Mouse (Mus musculus) limb, embryonic 15.5 days (tissue): ENCODE results near the gene Extl2. TPM values are rescaled to one million over a fixed set of nuclear protein-coding genes. Genes with fewer than 3 reads are reported as not detected.
A peak's percentile ranks its signal among the peaks of the same experiment; 100 is the strongest.

Experiments used
- ATAC-seq: fragments of 200-750 bp; cut with Nextera tagmentation; 2 replicates; pipeline ENCODE4 v1.8.0; 2017; ENCODE audit warnings: low read depth, moderate TSS enrichment; ENCODE audit not compliant: insufficient number of reproducible peaks, low FRiP score, low TSS enrichment
- H3K27ac ChIP-seq: fragments of 300-500 bp; sonication (generic); 2 replicates; pipeline ENCODE4 v1.5.1; 2015; ENCODE audit warnings: moderate library complexity, mild to moderate bottlenecking, inconsistent platforms
- H3K27me3 ChIP-seq: fragments of 300-500 bp; sonication (generic); 2 replicates; pipeline ENCODE4 v1.6.1; 2015; ENCODE audit warnings: inconsistent platforms
- H3K36me3 ChIP-seq: fragments of 300-500 bp; sonication (generic); 2 replicates; pipeline ENCODE4 v1.6.1; 2015; ENCODE audit warnings: inconsistent platforms
- H3K4me1 ChIP-seq: fragments of 300-500 bp; sonication (generic); 2 replicates; pipeline ENCODE4 v1.6.1; 2015; ENCODE audit warnings: inconsistent platforms
- H3K4me2 ChIP-seq: fragments of 300-500 bp; sonication (generic); 2 replicates; pipeline ENCODE4 v1.6.1; 2015; ENCODE audit warnings: mild to moderate bottlenecking, inconsistent platforms
- H3K4me3 ChIP-seq: fragments of 300-500 bp; sonication (generic); 2 replicates; pipeline ENCODE4 v1.5.1; 2015; ENCODE audit warnings: mild to moderate bottlenecking, inconsistent platforms
- H3K9ac ChIP-seq: fragments of 300-500 bp; sonication (generic); 2 replicates; pipeline ENCODE4 v1.6.1; 2015; ENCODE audit warnings: inconsistent platforms
- H3K9me3 ChIP-seq: fragments of 300-500 bp; sonication (generic); 2 replicates; pipeline ENCODE4 v1.6.1; 2016; ENCODE audit warnings: inconsistent platforms
- WGBS: fragments of 180-500 bp; shearing (Covaris S2); methylation state at CpG from one replicate; pipeline ENCODE4 v1.1.7; 2015; 5-methylcytosine and 5-hydroxymethylcytosine counted together
- polyA plus RNA-seq: library from polyadenylated mRNA; unstranded; fragments of >200 nt; fragmentation: Nextera tagmentation; extraction: Ambion mirVana; gene quantifications from 2 replicates; pipeline ENCODE4 v1.2.1, GENCODE M21; 2015

Extl2 gene
- polyA plus RNA-seq, 1 experiment from 2014 or later, result 17.8 TPM

DNA sequence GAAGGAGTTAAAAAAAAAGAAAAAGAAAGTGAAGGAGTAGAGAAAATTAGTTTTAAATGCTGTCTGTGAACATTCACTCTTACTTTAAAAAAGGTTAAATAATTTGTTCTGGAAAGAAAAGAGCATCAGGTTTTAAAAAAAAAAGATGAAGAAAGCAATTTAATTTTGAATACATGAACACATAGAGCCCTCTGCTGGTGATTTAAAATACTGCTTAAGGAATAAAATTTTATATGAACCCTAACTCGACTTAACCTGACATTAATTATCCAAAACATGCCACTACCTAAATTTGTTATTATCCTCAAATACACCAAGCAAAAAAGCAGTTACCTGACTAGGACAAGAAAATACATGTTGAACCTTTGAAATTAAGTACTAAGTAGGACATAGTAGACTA lies 28.3 kb upstream of the Extl2 start:
- H3K36me3 ChIP-seq, result peaks cover 44% of the 10 kb centered on the region

DNA sequence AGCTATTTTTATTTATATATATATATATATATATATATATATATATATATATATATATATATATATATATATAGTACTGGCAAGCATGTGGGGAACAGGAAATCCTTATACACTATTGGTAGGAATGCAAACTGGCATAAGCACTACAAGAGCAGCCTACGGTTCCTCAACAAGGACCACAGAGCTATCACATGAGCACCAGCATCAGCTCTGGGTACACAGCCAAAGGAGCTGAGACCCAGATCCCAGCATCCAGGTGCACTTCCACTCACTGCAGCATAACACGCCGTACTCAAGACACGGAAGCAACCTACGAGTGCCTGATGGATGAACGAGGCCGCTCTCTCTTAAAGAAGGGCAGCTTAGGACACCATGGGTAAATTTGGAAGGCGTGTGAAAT lies 24.0 kb upstream of the Extl2 start:
- no peak for ATAC-seq
- no peak overlapping the region for H3K4me3 ChIP-seq
- no peak overlapping the region for H3K4me2 ChIP-seq
- H3K9me3 ChIP-seq, result no peaks in the 10 kb centered on the region
- no peak overlapping the region for H3K9ac ChIP-seq
- peaks cover 46% of the 10 kb centered on the region for H3K36me3 ChIP-seq
- WGBS, result 90% methylated on average over 8 of the region's 8 CpGs
- H3K27ac ChIP-seq, result no peak overlapping the region
- no peaks in the 10 kb centered on the region for H3K27me3 ChIP-seq
- no peaks in the 10 kb centered on the region for H3K4me1 ChIP-seq

More for the DNA sequence above, 28.3 kb upstream of the Extl2 start:
- no peak overlapping the region for H3K4me3 ChIP-seq
- H3K4me1 ChIP-seq, result no peaks in the 10 kb centered on the region
- no peak for ATAC-seq
- H3K9me3 ChIP-seq, result no peaks in the 10 kb centered on the region
- H3K9ac ChIP-seq, result no peak overlapping the region
- 8% methylated on average over 1 of the region's 1 CpGs for WGBS
- no peak overlapping the region for H3K4me2 ChIP-seq
- H3K27me3 ChIP-seq, result no peaks in the 10 kb centered on the region
- H3K27ac ChIP-seq, result no peak overlapping the region

DNA sequence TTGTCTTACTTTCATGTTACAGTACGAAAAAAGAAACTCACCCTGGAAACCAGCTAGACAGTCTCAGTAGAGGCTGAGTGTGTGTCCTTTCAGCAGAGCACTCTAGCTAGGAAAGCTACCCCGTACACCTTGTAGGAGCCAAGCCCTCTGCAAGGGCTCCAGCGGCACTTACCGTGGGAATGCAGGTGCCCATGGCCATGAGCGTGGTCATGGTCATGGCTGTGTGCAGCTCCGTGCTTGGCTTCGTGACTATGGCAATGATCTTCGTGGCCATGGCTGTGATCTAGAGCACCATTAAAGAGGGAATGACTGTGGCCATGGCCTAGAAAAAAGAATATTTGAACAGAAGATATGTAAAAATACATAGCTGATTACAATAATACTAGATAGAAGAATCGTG lies 22.6 kb upstream of the Extl2 start:
- Histone ChIP-seq H3K9me3 (no peaks in the 10 kb centered on the region), H3K9ac (no peak overlapping the region), H3K4me3 (no peak overlapping the region), H3K27ac (no peak overlapping the region), H3K27me3 (no peaks in the 10 kb centered on the region), H3K36me3 (peaks cover 48% of the 10 kb centered on the region), H3K4me2 (no peak overlapping the region), H3K4me1 (no peaks in the 10 kb centered on the region)
- 95% methylated on average over 9 of the region's 9 CpGs for WGBS
- ATAC-seq, result no peak

DNA sequence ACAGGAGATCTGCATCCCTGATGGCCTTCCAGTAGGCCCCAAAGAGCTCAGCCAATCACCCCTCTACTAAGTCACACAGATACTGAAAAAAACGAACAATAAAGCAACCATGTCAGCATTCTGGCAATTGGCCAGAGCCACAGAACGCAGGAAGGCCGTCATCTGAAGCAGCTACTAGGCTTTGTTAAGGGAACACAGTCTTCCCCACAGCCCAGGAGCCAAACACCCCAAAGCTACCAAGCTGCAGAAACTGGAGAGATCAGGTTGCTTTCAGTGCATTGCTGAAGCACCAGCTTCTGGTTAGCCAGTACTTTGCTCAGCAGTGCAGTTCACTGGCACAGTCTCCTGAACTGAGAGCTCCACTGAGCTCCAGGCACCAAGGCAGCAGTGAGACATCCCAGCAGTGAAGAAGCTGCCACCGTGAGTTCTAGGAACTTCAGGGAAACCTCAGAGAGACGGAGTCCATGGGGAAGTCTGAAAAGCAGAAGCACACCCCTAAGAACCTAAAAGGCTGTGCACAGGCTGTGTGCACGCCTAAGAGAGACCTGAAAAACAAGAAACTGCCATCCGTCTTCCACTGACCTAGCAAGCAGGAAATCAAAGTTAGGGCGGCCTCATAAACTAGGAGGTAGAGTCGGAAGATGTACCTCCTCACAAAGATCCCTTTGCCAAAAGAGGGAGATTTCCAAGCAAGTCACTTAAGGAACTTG lies 21.9 kb upstream of the Extl2 start:
- Histone ChIP-seq H3K4me3 (no peak overlapping the region), H3K27ac (no peak overlapping the region), H3K4me2 (no peak overlapping the region), H3K9me3 (no peaks in the 10 kb centered on the region), H3K27me3 (no peaks in the 10 kb centered on the region), H3K9ac (no peak overlapping the region), H3K4me1 (no peaks in the 10 kb centered on the region), H3K36me3 (peaks cover 53% of the 10 kb centered on the region)
- no peak for ATAC-seq
- 63% methylated on average over 9 of the region's 9 CpGs for WGBS

DNA sequence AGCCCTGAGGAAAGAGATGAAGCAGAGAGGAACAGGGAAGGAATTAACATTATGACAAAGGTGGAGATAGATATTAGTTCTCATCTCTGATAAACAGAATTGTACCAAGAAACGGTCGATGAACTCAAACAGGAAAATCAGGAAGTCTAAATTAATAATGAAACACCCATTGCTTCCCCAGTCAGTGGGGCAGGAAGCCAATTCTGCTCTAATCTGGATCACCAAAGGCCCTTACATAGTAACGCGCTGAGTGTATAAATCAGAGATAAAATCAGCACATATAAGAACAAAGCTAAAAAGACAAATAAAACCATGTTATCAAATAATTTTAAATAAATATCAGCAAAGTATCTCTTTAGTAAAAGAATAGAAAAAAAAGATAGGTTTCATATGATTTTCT lies 15.2 kb upstream of the Extl2 start:
- no peaks in the 10 kb centered on the region for H3K27me3 ChIP-seq
- H3K4me3 ChIP-seq, result no peak overlapping the region
- H3K9me3 ChIP-seq, result no peaks in the 10 kb centered on the region
- H3K4me2 ChIP-seq, result no peak overlapping the region
- H3K4me1 ChIP-seq, result 0 out of 2 replicates have a peak, but pooled peaks cover 3% of the 10 kb centered on the region
- WGBS, result 56% methylated on average over 4 of the region's 4 CpGs
- H3K36me3 ChIP-seq, result peaks cover 20% of the 10 kb centered on the region
- no peak overlapping the region for H3K27ac ChIP-seq
- no peak for ATAC-seq
- no peak overlapping the region for H3K9ac ChIP-seq

DNA sequence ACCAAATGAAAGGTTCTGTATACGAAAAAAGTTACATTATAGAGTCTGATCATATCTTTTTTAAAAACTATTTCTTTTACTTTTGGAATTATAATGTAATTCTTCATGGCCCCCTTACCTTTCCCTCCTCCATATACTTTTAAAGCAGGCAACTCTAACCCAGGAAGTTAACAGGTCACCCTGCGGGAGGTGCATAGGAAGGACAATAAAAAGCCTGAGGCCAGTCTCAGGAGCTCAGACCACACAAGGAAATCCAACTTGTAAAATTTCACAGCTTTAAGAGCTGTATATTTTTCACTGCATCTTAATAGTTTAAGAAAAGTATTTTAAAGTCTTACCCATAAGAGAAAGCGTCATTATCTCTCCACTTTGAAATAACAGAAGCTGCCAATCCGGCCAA lies 14.7 kb upstream of the Extl2 start:
- Histone ChIP-seq H3K36me3 (peaks cover 20% of the 10 kb centered on the region), H3K4me1 (0 out of 2 replicates have a peak, but pooled peaks cover 3% of the 10 kb centered on the region), H3K9ac (no peak overlapping the region), H3K27ac (no peak overlapping the region), H3K4me3 (no peak overlapping the region), H3K4me2 (no peak overlapping the region), H3K27me3 (no peaks in the 10 kb centered on the region), H3K9me3 (no peaks in the 10 kb centered on the region)
- no peak for ATAC-seq
- WGBS, result 40% methylated on average over 4 of the region's 4 CpGs

DNA sequence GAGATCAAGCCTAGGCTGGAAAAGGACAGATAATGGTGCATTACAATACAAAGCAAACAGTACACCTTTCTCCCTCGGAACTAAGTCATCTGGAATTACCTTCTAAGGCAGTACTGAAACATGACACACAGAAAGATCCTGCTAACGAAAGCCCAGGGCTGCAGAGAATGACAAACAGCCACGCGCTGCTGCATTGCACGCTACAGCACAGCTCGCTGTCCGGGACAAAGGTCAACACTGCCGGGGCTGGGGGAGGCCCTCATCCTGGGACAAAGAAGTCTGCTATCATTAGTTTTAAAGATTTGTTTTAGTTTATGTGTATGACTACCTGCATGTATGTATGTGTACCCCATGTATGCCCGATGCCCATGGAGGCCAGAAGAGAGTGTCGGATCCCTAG lies 14.2 kb upstream of the Extl2 start:
- Histone ChIP-seq H3K4me1 (0 out of 2 replicates have a peak, but pooled peaks cover 3% of the 10 kb centered on the region), H3K36me3 (peaks cover 22% of the 10 kb centered on the region), H3K27ac (no peak overlapping the region), H3K27me3 (no peaks in the 10 kb centered on the region), H3K4me2 (no peak overlapping the region), H3K9ac (no peak overlapping the region), H3K4me3 (no peak overlapping the region), H3K9me3 (peaks cover 2% of the 10 kb centered on the region; the same call in 1 of the 2 replicates)
- WGBS, result 58% methylated on average over 10 of the region's 10 CpGs
- no peak for ATAC-seq

DNA sequence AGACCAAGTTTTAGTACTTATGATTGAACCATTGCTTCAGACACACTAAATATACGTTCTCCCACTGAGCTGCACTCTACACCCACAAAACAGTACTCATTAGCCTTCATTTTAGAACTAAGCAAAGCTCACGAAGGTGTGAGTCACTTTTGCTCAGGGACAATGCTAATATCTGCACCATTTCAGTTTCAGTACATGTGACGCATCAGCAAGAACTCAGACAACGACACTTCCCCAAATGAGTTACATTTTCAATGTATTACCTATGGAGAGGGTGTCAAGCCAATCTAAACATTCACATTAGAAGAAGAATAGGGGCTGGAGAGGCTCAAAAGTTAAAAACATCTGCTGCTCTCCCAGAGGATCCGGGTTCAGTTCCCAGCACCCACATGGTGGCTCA lies 10.3 kb upstream of the Extl2 start:
- Histone ChIP-seq H3K4me3 (no peak overlapping the region), H3K4me1 (0 out of 2 replicates have a peak, but pooled peaks cover 3% of the 10 kb centered on the region), H3K36me3 (peaks cover 33% of the 10 kb centered on the region), H3K27ac (no peak overlapping the region), H3K9ac (no peak overlapping the region), H3K4me2 (no peak overlapping the region), H3K27me3 (no peaks in the 10 kb centered on the region), H3K9me3 (peaks cover 4% of the 10 kb centered on the region; the same call in 1 of the 2 replicates)
- ATAC-seq, result no peak
- WGBS, result 88% methylated on average over 5 of the region's 5 CpGs

DNA sequence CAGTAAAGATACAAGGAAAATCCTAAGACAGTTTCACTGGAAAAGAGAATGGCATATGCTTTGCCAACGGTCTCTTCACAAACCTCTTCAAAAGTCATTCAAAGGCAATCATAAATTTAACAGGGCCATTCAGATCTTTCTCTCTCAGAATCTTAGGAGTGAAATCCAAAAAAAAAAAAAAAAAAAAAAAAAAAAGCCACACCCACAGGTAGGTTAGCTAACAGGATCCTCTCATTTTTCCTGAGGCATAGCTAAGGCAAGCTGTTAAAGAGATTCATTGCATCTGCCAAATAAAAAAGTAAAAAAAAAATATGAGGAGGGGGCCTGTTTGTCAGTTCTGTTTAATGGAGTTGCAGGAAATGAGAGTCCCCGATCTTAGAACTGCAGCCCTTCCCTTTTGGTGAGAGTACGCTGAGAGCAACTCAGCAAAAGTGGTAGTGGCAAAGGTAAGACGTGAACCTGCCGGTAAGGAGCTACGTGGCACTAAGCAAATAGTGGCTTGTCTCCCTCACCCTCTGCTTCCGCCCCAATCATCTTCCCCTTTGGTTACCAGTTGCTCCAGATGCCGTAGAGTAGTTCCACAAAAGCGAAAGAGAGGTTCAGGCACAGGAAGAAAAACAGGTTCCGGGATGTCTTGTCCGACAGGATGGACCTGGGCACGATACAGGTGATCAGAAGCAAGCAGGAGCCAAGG lies 831 bp upstream of the Extl2 start:
- peaks cover 17% of the 10 kb centered on the region for H3K4me1 ChIP-seq
- 3% methylated on average over 12 of the region's 12 CpGs for WGBS
- peaks cover 5% of the 10 kb centered on the region; the same call in 1 of the 2 replicates for H3K36me3 ChIP-seq
- H3K9me3 ChIP-seq, result no peaks in the 10 kb centered on the region
- peak overlapping the region; percentile 82 for H3K27ac ChIP-seq
- peak overlapping the region; percentile 89 for H3K9ac ChIP-seq
- ATAC-seq, result no peak
- peak overlapping the region; percentile 88 for H3K4me3 ChIP-seq
- no peaks in the 10 kb centered on the region for H3K27me3 ChIP-seq
- peak overlapping the region; percentile 72 for H3K4me2 ChIP-seq

DNA sequence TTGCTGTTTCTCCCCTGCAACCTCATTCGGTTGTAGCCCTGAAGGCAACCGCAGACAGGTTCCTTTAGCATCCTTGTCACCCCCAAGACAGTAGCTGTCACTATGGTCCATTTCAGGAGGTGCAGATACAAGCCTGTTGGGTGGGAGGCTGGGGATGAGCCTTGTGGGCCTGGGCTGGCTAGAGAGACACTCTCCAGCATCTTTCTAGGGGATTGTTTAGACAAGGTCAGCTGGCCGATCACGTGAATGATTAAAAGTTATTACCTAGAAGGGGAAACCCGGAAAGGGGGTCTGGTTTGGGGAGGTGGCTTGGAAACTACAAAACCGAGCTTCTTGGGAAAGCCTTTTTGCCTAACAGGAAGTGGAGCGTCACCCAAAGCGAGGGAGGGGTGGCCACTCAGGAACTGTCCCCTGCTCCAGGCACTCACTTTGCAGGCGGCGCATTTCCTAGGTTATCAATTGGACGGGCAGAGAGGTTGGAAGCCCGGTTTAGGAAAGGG lies 729 bp downstream of the Extl2 start:
- ATAC-seq, result peak; percentile 44
- Histone ChIP-seq H3K9ac (peak overlapping the region; percentile 89), H3K4me2 (peak overlapping the region; percentile 72), H3K27ac (peak overlapping the region; percentile 82), H3K9me3 (no peaks in the 10 kb centered on the region), H3K27me3 (no peaks in the 10 kb centered on the region), H3K4me1 (peaks cover 17% of the 10 kb centered on the region), H3K4me3 (peak overlapping the region; percentile 88), H3K36me3 (peaks cover 3% of the 10 kb centered on the region; the same call in 1 of the 2 replicates)
- WGBS, result under 1% methylated on average over 12 of the region's 12 CpGs

DNA sequence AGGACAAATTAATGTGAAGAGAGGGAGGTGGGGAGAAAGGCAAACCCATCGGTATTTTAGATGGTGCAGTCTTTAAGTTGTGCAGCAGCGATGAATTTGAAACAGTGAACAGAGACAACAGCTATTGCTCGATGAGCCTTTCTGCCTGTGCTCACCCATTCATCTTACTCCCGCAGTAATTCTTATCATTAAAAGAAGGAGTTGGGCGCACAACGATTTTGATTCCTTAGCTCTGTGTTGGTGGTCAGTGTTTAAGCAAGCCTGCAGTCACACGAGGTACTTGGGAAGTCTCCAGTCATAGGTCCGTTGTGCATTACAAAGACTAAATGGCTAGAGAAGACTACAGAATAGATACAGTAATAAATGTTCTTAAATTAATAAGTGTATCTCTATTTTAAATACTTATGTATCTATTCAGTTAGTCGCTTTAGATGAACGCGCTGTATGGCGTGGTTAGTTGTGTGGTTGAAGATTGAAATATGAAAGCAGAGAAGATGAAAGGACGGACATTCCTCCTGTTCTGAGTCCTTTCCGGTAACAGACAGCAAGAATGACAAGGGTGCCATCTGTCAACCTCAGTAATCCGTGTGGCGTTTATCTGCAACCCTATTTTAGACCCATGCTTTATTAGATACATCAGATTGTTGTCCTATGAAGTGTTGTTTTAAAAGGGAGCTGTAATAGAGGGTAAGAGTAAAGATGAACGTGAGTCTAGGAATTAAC lies 2.5 kb downstream of the Extl2 start:
- Histone ChIP-seq H3K27ac (no peak overlapping the region), H3K4me1 (peaks cover 17% of the 10 kb centered on the region), H3K27me3 (no peaks in the 10 kb centered on the region), H3K9me3 (no peaks in the 10 kb centered on the region), H3K36me3 (no peaks in the 10 kb centered on the region), H3K4me2 (no peak overlapping the region), H3K9ac (no peak overlapping the region), H3K4me3 (no peak overlapping the region)
- 91% methylated on average over 17 of the region's 17 CpGs for WGBS
- no peak for ATAC-seq

DNA sequence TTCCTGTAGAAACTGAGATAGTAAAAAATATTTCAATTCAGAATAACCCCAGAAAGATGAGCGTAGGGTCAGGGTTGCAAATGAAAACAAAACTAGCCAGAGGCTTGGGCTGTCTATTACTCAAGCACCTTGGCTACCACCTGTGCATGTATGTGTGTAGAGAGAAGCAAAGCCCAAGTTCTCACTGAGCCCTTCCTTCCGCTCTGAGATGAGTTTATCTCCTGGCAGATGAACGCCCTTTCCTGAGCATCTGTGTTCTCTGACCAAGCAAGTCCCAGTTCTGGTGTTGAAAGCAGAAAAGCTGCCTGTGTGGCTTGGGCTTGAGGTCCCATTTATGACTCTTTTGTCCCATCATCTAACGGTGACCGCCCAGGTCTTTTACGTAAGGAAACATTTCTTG lies 7.6 kb downstream of the Extl2 start:
- H3K9ac ChIP-seq, result no peak overlapping the region
- 89% methylated on average over 6 of the region's 6 CpGs for WGBS
- no peak overlapping the region for H3K4me3 ChIP-seq

More for the DNA sequence above, 7.6 kb downstream of the Extl2 start:
- Histone ChIP-seq H3K4me1 (no peaks in the 10 kb centered on the region), H3K27me3 (no peaks in the 10 kb centered on the region), H3K4me2 (no peak overlapping the region), H3K27ac (no peak overlapping the region), H3K36me3 (no peaks in the 10 kb centered on the region), H3K9me3 (no peaks in the 10 kb centered on the region)
- no peak for ATAC-seq
